Mouse (Mus musculus) liver, embryonic 13.5 days (tissue): ENCODE results near the gene Mgat5. TPM values are rescaled to one million over a fixed set of nuclear protein-coding genes. Genes with fewer than 3 reads are reported as not detected.

Experiments used
- ATAC-seq: fragments of 200-750 bp; cut with Nextera tagmentation; 2 replicates; pipeline ENCODE4 v1.8.0; 2017; ENCODE audit warnings: low read depth, mild to moderate bottlenecking, moderate number of reproducible peaks, moderate library complexity
- DNase-seq: peaks from one replicate; pipeline ENCODE4 v3.0.0; 2022
- H3K27ac ChIP-seq: fragments of 300-500 bp; sonication (generic); 2 replicates; pipeline ENCODE4 v1.5.1; 2015; ENCODE audit warnings: moderate library complexity, mild to moderate bottlenecking, inconsistent platforms
- H3K27me3 ChIP-seq: fragments of 300-500 bp; sonication (generic); 2 replicates; pipeline ENCODE4 v1.6.1; 2015; ENCODE audit warnings: mild to moderate bottlenecking, inconsistent platforms
- H3K36me3 ChIP-seq: fragments of 300-500 bp; sonication (generic); 2 replicates; pipeline ENCODE4 v1.6.1; 2015; ENCODE audit warnings: mild to moderate bottlenecking, inconsistent platforms
- H3K4me1 ChIP-seq: fragments of 300-500 bp; sonication (generic); replicated peaks from 2 replicates; pipeline ENCODE4 v1.6.1; 2015; ENCODE audit warnings: inconsistent platforms
- H3K4me2 ChIP-seq: fragments of 300-500 bp; sonication (generic); 2 replicates; pipeline ENCODE4 v1.6.1; 2015; ENCODE audit warnings: inconsistent platforms, mild to moderate bottlenecking, moderate library complexity
- H3K4me3 ChIP-seq: fragments of 300-500 bp; sonication (generic); replicated peaks from 2 replicates; pipeline ENCODE4 v1.5.1; 2015; ENCODE audit warnings: mild to moderate bottlenecking, inconsistent platforms
- H3K9ac ChIP-seq: fragments of 300-500 bp; sonication (generic); 2 replicates; pipeline ENCODE4 v1.6.1; 2015; ENCODE audit warnings: mild to moderate bottlenecking, inconsistent platforms
- H3K9me3 ChIP-seq: fragments of 300-500 bp; sonication (generic); replicated peaks from 2 replicates; pipeline ENCODE4 v1.6.1; 2016; ENCODE audit warnings: inconsistent platforms
- WGBS: fragments of 180-500 bp; shearing (Covaris S2); methylation state at CpG from one replicate; pipeline ENCODE4 v1.1.7; 2015; ENCODE audit not compliant: insufficient replicate concordance; 5-methylcytosine and 5-hydroxymethylcytosine counted together
- polyA plus RNA-seq: library from polyadenylated mRNA; unstranded; fragments of >200 nt; fragmentation: Nextera tagmentation; extraction: Ambion mirVana; gene quantifications from 2 replicates; pipeline ENCODE4 v1.2.1, GENCODE M21; 2015

Mgat5 gene
- polyA plus RNA-seq, 1 experiment from 2014 or later, result 0.62 TPM

DNA sequence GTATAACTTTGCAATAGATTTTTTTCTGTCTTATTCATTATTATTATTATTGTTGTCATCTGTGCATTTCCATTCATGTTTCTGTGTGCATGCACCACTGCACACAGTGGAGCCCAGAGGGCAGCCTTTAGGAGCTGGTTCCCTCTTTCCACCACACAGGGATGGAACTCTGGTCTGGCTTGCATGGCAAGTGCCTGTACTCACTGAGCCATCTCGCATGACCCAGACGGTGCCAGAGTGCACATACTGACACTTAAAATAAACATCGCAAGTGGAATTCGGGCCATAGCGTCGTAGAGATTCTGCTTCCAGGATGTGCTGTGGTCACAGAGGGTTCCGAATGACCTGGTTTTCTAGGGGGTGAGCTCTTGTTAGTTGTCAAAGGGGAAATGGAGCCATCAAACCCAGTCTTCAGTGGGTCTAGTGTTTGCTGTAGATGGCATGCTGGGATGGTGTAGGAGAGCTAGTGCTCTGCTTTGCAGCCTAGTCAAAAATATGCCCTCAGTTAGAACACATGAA is 103.5 kb downstream of the Mgat5 start:
- H3K27ac ChIP-seq, result no peak overlapping the region
- DNase-seq (no peak), ATAC-seq (no peak)
- no peaks in the 10 kb centered on the region for H3K36me3 ChIP-seq
- H3K4me2 ChIP-seq, result no peak overlapping the region
- H3K27me3 ChIP-seq, result no peaks in the 10 kb centered on the region
- H3K9ac ChIP-seq, result no peak overlapping the region
- H3K4me3 ChIP-seq, result no peak overlapping the region
- WGBS, result 67% methylated on average over 7 of the region's 7 CpGs
- H3K9me3 ChIP-seq, result no peaks in the 10 kb centered on the region
- H3K4me1 ChIP-seq, result peaks cover 26% of the 10 kb centered on the region

DNA sequence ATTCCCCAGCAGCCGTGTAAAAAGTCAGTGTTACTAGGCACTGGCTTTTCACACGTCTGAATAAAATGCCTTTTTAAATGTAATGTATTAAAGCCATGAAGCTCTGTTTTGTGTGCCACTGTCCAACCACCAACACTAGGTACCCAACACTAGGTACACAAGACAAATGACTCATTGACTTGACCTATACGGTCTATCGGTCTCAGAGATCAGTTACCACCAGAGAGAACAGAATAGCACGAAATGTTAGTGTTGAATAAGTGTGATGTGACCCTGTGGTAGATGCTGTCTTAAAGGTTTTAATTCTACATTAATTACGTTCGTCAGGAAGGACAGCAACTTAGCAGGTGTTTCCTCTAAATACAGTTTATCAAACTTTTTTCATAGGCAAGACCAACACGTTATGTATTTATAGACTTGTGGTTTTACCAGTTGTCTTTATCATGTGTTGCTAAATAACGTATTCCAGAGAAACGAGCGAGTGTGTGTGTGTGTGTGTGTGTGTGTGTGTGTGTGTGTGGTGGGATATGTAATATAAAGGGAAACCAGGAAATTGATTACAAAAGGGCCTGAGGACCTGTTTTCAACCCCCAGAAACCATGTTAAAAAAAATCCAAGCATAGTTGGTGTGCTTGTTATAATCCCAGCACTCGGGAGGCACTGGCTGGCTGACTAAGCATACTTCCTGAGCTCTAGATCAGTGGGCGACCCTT is 104.3 kb downstream of the Mgat5 start:
- Histone ChIP-seq H3K4me3 (no peak overlapping the region), H3K4me2 (no peak overlapping the region), H3K4me1 (peaks cover 27% of the 10 kb centered on the region), H3K36me3 (no peaks in the 10 kb centered on the region), H3K9me3 (no peaks in the 10 kb centered on the region), H3K9ac (no peak overlapping the region; the same call in 1 of the 2 replicates), H3K27ac (no peak overlapping the region), H3K27me3 (no peaks in the 10 kb centered on the region)
- DNase-seq, result no peak
- WGBS, result 30% methylated on average over 13 of the region's 13 CpGs
- ATAC-seq, result no peak

GRCm38 (mm10) chr1:127310011-127310410 is 105.2 kb downstream of the Mgat5 start:
- Histone ChIP-seq H3K27ac (no peak overlapping the region), H3K9me3 (no peaks in the 10 kb centered on the region), H3K4me1 (peaks cover 27% of the 10 kb centered on the region), H3K4me2 (no peak overlapping the region), H3K27me3 (no peaks in the 10 kb centered on the region), H3K9ac (no peak overlapping the region), H3K4me3 (no peak overlapping the region), H3K36me3 (no peaks in the 10 kb centered on the region)
- ATAC-seq (no peak), DNase-seq (no peak)
- WGBS, result 54% methylated on average over 5 of the region's 5 CpGs

DNA sequence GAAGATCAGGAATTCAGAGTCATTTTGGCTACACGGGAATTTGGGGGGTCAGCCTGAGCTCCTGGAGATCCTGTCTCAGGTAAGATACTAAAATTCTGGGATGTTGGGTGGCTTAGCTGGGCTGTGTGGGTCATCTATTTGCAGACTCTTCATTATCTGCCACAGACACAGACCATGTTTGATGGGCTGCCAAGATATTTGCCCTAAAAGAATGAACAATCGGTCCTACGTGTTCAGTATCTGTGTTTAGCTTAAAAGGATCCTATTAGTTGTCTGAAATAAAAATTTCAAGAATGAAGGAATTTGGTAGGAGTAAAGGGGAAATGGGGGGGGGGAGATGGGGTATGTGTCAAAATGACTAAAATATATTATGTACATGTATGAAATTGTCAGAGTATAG is 105.9 kb downstream of the Mgat5 start:
- 30% methylated on average over 3 of the region's 3 CpGs for WGBS
- Histone ChIP-seq H3K4me1 (peaks cover 27% of the 10 kb centered on the region), H3K27me3 (no peaks in the 10 kb centered on the region), H3K27ac (no peak overlapping the region), H3K36me3 (no peaks in the 10 kb centered on the region), H3K4me2 (no peak overlapping the region), H3K9ac (no peak overlapping the region), H3K4me3 (no peak overlapping the region), H3K9me3 (no peaks in the 10 kb centered on the region)
- no peak for DNase-seq
- ATAC-seq, result no peak

DNA sequence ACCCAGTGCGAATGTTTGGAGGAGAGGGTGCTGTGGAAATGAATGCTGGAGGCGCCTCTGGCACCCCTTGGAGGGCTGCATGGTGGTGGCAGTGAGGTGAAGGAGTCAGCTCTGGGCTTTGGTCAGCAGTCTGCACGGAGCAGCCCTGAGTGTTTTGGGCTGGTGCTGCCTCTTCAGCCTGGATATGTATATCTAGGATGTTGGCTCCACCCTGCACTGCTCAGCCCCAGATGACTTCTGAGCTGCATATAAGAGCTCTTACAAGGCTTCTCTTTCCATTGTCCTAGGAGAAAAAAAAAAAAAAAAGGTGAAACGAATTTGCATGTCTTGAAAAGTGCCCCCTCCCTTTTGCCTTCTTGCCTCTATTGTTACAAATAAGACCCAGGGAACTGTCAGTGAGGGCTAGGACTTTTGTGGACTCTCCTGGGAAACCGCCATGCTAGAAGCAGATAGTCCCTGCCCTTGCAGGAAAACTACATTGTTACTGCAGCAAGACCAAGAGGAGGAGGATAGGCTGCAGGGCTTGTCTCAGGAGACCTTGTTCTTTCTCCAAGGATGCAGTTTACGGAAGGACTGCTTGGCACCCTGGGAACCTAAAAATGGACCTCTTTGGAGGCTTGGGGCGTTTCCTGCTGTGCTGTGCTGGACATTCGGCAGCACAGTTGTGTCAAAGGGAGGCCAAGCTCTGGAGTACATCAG is 109.0 kb downstream of the Mgat5 start:
- Histone ChIP-seq H3K4me1 (peaks cover 20% of the 10 kb centered on the region), H3K4me3 (no peak overlapping the region), H3K27me3 (no peaks in the 10 kb centered on the region), H3K27ac (no peak overlapping the region), H3K4me2 (no peak overlapping the region), H3K9ac (no peak overlapping the region), H3K36me3 (no peaks in the 10 kb centered on the region), H3K9me3 (no peaks in the 10 kb centered on the region)
- ATAC-seq, result no peak
- no peak for DNase-seq
- WGBS, result 57% methylated on average over 8 of the region's 8 CpGs

DNA sequence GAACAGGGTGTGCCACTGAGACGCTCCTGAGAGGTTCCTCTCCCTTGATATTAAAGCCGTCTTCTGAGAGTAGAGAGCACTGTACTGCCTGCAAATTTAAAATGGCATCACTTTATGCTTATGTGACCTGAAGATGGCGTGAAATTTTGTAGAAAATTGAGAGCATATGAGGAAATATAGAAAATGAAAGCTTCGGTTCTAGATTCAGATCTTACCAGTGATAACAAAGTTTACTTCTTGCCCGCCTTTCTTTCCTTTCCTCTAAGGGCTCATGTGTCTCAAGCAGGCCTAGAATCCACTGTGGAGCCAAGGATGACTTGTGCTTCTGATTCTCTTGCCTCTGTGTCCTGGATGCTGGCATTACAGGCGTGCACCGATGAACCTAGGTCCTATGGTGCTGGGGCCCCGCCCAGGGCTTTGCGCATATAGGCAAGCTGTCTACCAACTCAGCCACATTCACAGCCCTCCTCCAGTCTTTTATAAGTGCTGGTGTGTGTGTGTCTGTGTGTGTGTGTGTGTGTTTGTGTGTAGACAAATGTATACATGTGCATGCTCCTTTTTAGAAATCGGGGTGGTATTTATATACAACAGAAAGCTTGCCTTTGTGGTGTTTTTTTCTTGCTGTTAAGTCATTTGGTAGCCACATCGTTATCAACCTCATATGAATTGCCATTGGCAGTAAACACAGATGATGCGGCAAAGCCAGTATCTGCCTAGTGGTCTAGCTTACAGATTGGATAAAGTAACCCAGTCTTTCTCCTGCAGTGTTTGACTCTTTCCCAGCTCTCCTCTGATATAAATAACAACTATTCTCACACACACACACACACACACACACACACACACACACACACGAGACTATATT is 111.2 kb downstream of the Mgat5 start:
- H3K36me3 ChIP-seq, result no peaks in the 10 kb centered on the region
- no peak overlapping the region for H3K4me2 ChIP-seq
- no peak overlapping the region for H3K27ac ChIP-seq
- H3K9ac ChIP-seq, result no peak overlapping the region
- DNase-seq (no peak), ATAC-seq (no peak)
- WGBS, result 77% methylated on average over 13 of the region's 13 CpGs
- no peaks in the 10 kb centered on the region for H3K9me3 ChIP-seq
- H3K27me3 ChIP-seq, result no peaks in the 10 kb centered on the region
- peaks cover 10% of the 10 kb centered on the region for H3K4me1 ChIP-seq
- no peak overlapping the region for H3K4me3 ChIP-seq

DNA sequence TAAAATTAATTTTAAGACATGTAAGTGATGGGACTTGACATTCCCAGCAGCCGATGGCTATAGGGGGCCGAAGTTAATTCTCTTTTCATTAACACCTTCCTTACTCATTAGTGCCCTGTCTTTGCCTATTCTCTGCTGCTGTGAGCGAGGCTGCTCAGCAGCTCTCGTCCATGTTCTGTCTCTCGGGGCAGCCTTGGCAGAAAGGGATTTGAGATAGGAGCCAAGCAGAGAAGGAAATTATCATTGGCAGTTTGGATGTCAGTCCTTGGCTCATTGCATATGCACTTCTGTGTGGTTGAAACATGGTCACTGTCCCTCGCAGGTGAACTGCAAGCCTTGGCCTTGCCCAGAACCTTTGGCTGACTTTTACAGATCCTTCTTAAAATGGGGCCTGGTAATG is 111.8 kb downstream of the Mgat5 start:
- Histone ChIP-seq H3K27ac (no peak overlapping the region), H3K36me3 (no peaks in the 10 kb centered on the region), H3K9me3 (no peaks in the 10 kb centered on the region), H3K4me1 (peaks cover 15% of the 10 kb centered on the region), H3K27me3 (no peaks in the 10 kb centered on the region), H3K4me2 (no peak overlapping the region), H3K9ac (no peak overlapping the region), H3K4me3 (no peak overlapping the region)
- no peak for DNase-seq
- no peak for ATAC-seq
- WGBS, result 71% methylated on average over 6 of the region's 6 CpGs

DNA sequence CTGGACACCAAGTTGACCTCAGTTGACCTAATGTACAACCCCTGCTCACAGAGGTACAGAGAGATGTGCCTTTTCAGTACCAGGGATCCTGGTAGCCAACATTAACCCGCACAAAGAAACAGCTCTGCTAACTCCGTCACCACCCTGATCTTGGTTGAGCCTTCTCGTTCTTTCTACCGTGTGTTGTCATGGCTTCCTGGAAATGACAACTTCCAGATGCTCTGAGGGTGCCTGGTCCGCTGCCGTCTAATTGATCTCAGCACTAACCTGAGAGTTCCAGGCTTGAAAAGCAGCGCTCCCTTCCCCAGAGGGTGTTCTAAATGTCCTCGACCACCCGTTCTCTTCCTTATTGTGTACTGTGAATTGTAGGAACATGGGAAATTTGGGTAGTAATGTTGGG is 112.7 kb downstream of the Mgat5 start:
- no peaks in the 10 kb centered on the region for H3K36me3 ChIP-seq
- no peaks in the 10 kb centered on the region for H3K27me3 ChIP-seq
- ATAC-seq (no peak), DNase-seq (no peak)
- H3K9me3 ChIP-seq, result no peaks in the 10 kb centered on the region
- peaks cover 18% of the 10 kb centered on the region for H3K4me1 ChIP-seq
- H3K4me3 ChIP-seq, result no peak overlapping the region
- no peak overlapping the region for H3K4me2 ChIP-seq
- no peak overlapping the region for H3K27ac ChIP-seq
- WGBS, result 68% methylated on average over 9 of the region's 9 CpGs
- no peak overlapping the region for H3K9ac ChIP-seq

DNA sequence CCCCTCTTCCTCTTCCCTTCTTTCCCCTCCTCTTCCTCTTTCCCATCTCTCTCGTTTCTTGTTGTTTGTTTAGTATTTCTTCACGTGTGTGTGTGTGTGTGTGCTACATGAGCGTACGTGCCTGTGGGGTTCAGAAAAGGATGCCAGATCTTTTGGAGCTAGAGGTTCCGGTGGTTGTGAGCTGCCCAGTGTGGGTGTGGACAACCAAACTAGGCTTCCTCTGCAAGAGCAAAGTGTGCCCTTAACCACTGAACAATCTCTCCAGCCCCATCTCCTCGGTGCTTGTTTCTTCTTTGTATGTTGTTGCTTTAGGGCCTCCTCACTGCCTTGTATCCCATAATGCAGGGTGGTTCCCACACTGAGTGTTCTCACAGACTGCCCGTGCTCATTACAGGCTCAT is 113.7 kb downstream of the Mgat5 start:
- peaks cover 16% of the 10 kb centered on the region for H3K4me1 ChIP-seq
- H3K4me2 ChIP-seq, result no peak overlapping the region
- H3K4me3 ChIP-seq, result no peak overlapping the region
- H3K9me3 ChIP-seq, result no peaks in the 10 kb centered on the region
- DNase-seq, result no peak
- ATAC-seq, result no peak
- no peaks in the 10 kb centered on the region for H3K27me3 ChIP-seq
- no peak overlapping the region for H3K9ac ChIP-seq
- H3K36me3 ChIP-seq, result no peaks in the 10 kb centered on the region
- WGBS, result 59% methylated on average over 7 of the region's 7 CpGs
- H3K27ac ChIP-seq, result no peak overlapping the region

DNA sequence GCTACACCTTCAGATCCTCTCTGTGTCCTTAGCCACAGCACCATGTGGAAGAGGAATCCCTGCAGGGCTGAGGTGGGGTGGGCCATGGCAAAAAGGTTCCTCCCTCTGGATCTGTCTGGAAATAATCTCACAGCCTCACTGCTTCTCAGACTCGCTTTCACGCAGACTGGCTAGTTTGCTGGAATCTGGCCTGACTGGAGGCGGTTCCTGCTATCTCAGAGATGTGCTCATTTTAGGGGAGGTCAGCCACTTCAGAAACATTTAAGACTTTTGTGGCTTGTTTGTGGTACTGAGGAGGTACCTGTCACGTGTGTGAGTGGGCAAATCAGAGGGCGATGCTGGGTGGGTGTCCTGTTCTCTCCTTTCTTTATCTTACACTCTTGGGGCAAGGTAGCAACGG is 115.0 kb downstream of the Mgat5 start:
- Histone ChIP-seq H3K27ac (no peak overlapping the region), H3K9me3 (no peaks in the 10 kb centered on the region), H3K27me3 (no peaks in the 10 kb centered on the region), H3K4me1 (peaks cover 14% of the 10 kb centered on the region), H3K9ac (no peak overlapping the region), H3K36me3 (no peaks in the 10 kb centered on the region), H3K4me3 (no peak overlapping the region), H3K4me2 (no peak overlapping the region)
- 59% methylated on average over 6 of the region's 6 CpGs for WGBS
- no peak for DNase-seq
- no peak for ATAC-seq

- no peak overlapping the region for H3K9ac ChIP-seq
- DNase-seq, result no peak
- no peaks in the 10 kb centered on the region for H3K36me3 ChIP-seq
- peaks cover 14% of the 10 kb centered on the region for H3K4me1 ChIP-seq
- H3K4me3 ChIP-seq, result no peak overlapping the region
- no peaks in the 10 kb centered on the region for H3K27me3 ChIP-seq
- WGBS, result 78% methylated on average over 10 of the region's 10 CpGs
- no peak overlapping the region for H3K4me2 ChIP-seq
- ATAC-seq, result no peak
- H3K27ac ChIP-seq, result no peak overlapping the region
- no peaks in the 10 kb centered on the region for H3K9me3 ChIP-seq
Measured at GRCm38 (mm10) chr1:127320956-127321355, 116.1 kb downstream of the Mgat5 start.
